Mouse (Mus musculus): ENCODE data around the gene Prss35.

The Prss35 gene

DNA sequence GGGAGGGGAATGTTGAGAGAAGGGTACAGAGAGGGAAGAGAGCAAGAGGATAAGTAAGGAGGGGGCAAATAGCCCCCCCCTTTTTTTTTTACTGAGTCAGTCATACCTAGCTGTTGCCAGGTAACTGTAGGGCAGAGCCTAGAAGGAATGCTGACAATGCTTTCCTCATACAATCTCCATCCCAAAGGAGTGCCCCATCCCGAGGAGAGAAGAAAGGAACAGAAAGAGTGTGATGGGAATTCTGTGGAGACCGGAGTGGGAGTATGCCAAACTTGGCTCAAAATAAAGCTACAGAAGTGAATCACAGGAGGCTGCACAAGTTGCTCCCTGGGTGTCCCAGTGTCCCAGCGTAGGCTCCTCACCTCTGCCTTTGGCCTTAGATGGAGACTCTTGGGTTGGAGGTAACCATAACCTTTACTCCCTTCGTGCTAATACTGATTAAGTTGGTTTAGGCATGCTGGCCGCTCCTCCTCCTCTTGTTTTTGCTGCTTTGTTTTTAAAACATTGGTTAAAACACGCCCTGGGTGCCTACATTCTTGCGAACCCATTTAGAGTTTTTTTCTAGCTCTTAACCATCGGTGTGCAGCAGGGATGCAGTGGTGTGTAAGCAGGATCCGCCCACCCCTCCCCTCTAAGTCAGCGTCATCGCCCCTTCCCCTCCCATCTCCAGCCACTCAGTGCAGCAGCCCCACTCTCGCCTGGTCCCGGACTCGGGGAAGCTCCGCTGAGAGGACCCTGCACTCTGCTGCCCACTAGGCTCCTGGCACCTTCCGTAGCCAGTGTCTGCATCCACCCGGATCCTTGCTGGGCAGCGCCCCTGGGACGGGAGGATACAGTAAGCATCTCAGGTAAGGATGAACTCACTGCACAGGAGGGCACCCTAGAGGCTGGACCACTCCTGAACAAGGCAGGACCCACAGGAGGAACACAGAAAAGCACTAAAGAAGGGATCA is at the start of gene Prss35:
TSS of gene Prss35 (plus strand) at position 691 of the 953 bp plus-strand sequence.
- peak; percentile 42 for DNase-seq

DNA sequence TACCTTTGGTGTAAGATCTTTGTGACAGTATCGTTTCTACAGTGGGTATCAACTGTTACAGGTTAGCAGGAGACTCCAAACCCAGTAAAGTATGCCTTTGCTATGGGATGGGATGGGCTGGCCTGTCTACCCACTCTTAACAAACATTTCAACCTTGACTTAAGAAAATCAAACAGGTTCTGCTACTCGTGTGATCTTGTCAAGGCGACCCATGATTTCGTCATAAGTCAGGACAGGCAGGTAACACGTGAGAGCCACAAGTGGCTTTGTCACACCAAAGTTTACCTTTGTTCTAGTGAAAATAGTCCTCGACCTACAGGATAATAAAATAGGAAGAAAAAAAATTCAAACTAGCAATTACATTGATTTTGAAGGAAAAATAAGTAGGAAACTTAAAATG is 49.5 kb upstream of the Prss35 start:
- no peak for DNase-seq

DNA sequence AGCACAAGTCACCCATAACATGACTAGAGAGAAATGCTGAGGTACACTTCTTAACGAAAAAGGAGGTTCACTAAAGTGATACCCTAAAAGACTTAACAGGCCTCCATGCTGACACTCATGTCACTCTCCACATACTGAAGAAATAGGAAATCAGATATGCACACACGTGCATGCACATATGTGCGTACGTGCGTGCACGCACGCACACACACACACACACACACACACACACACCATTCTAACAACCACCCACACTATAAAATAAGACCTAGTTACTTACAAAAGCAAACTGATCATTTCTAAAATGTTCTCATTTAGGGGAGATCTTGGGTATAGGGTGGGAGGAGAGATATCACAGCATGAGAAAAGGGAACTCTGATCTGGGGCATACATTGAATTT is 48.8 kb upstream of the Prss35 start:
- no peak for DNase-seq

DNA sequence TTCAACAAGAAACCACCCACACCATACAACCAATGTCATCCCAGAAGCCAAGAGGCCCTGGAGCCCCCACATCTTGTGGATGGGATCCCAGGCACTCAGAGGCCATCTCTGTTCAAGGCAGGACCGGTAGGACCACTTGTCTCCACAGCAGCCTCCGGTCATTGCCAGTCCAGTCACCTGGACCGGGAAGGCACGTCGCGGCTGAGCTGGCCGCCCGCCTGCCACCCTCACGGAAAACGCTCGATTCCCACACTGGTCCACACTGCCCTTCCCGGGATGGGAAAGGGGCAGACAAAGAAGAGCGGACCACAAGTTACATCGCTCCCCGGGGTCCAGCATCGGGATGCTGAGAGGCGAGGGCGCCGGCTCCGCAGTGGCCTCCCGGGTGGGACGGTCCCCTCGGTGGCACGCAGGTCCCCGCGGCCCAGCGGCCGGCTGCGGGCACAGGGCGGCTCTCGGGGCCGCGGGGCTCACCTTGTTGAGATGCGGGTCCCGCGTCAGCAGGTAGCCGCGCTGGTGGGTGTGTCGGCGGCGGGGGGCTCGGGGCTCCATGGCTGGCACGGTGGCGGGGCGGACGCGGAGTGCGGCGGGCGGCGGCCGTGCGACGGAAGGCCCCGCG is 48.1 kb upstream of the Prss35 start:
- peak; percentile 46 for DNase-seq

DNA sequence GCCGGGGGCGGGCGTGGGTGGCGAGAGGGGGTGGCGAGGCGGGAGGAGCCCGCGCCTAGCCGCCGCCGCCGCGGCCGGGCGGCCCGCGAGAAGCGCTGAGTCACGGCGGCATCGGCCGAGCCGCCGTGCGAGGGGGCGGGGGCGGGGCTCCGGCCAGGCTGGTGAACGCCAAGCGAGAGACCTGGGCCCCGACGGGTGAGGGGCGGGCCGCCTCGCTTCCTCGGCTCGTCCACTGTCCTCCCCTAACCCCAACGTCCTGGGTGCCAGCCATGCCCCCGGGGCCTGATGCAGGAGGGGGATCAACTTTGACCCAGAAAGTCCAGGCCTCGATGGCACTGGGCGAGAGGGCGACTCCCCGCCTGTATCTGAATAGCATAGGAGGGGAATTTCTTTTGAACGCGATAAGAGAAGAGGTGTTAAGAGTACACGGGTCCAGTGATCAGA is 47.6 kb upstream of the Prss35 start, which contains the start of gene Me1:
TSS of gene Me1 (minus strand) at position 136 of the 444 bp plus-strand sequence.
- no peak for DNase-seq

DNA sequence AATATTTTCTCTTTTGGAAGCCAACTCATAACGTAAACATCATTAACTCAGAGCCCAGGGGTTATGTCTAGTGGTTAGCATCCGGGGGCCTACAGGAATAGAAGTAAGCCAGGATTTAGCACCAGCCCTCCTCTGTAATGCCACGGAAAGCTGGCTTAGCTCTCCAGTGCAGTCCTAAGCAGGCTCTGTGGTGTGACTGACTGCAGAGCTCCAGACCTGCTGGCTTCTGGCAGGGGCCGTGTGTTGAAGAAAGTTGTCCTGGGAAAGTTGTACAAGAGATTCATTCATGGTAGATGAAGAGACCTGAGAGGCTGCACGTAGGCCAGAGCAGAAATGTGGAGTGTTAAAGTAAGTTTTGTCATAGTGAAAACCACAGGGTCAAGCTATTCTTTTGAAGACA is 42.2 kb upstream of the Prss35 start:
- DNase-seq: no peak

DNA sequence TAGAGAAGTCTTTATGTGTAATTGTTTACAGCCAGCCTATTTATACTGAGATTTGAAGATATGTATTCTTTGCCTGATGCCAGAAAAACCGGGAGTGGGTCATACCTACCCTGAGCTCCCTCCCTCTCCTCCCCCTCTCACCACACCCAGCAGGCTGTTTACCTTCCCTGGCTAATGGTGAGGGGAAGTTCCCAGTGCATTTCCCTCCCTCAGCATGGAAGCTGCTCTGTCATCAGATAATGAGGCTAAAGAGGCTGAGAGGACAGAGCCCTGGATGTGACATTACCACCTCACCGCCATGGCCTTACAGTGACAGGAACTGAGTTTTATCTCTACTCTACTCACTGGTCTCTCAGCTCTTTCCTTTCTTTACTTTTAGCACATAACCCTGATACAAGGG is 41.6 kb upstream of the Prss35 start:
- DNase-seq: no peak

DNA sequence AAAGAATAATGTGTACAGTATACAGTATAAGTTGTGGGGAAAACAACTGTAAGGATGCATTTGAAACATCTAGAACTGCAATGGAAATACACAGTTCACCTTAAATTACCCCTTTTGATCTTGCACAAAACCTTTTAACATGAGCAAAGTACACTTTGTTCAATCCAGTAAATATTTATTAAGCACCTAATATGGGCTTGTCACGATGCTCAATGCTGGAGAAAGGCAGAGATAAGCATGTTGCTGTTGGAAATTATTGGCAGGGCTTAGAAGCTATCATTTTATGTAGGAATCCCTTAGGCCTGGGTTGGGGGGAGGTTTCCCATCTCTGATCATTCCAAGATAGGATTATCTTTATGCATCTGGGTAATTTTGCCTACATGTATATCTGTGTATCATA is 36.0 kb upstream of the Prss35 start:
- no peak for DNase-seq

DNA sequence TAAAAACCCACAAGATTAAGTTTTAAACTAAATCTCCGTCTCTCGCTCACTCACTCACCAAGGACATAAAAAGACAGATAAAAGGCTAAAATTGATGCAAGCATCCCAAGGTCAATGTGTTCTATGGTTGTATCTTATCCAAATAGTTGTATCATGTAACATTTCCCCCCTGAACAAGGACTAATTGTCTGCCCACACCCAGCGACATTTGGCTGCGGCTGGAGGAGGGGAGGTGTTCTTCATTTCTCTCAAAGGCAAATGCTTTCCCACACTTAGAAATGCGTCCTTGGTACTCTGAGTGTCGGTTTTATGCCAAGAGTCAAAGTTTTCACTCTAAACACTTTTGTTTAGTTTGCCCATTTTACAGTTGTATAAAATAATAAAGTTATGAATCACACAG is 34.5 kb upstream of the Prss35 start:
- DNase-seq: no peak

DNA sequence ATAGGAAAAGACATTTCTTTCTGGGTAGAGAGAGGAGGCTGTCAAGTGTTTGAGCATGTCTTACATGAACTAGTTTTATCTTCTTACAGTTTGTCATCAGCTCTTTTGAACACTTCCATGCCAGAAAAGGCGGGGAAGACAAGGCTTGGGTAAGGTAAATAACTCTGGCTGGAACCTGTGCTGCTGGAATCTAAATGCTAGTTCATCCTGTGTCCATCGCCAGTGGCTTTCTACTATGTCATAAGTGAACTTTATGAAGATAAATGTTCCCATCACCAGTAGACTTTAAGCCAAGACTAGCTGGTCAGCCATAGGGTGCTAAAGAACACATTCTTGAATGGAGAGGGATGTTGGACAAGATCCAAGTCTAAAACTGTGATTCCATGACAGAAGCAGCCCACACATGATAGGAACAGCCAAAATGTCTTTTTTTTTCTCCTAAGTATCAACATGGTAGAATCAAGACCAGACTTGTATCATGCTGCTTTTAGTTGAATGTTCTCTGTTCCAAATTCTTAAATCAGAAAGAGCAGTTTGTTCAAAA is 33.3 kb upstream of the Prss35 start:
- no peak for DNase-seq

DNA sequence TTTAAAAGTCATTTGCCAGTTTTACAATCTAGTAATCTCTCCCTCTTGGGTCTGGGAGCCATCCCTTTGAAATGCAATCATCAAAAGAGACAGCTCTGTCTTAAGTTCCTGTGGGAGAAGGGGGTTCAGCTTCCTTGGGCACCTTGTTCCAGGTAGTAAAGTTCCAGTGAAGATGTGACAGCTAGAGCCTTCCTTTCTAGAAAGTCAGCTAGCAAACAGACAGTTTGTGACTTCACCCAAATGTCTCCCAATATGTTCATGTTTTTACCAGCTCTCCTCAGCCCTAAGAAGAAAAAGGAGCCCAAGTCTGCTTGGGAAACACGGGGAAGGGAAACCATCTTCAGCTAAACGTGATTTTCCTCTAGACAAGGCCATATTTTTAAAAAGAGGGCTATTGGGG is 30.8 kb upstream of the Prss35 start:
- DNase-seq: no peak

DNA sequence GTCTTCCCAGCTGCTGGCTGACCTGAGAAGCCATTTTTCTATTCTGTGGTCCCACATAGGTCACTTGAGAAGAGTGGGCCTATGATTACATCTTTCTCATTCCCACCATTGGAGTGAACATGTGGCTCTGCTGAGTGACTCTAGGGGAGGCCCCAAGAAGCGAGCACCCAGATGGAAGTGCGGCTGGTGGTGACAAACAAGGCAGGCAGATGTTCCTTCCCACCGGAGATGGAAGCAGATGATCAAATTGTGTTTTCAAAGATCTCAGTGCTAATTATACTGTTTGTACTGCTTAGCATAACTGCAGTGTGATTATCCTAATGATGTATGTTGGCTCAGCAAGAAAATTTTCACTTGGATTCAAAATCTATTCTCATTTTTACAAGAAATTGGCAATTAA is 29.4 kb upstream of the Prss35 start:
- no peak for DNase-seq

DNA sequence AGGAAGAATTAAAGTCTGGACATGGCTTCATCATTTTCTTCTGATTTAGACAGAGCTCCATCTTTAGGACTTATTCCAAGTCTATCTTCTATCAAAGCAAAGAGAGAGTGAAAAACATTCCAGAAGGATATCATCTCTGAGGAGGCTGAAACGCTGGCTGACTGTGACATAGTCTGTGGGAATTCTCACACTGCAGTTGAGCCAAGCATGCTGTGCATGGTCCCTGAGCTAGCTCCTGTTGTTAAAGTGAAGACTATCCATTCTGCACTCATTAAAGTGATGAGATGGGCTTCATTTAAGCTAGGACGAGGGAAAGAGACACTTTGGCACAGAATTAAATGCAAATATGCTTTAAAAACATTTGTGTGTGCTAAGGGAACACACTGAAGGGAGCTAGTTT is 26.9 kb upstream of the Prss35 start:
- no peak for DNase-seq

DNA sequence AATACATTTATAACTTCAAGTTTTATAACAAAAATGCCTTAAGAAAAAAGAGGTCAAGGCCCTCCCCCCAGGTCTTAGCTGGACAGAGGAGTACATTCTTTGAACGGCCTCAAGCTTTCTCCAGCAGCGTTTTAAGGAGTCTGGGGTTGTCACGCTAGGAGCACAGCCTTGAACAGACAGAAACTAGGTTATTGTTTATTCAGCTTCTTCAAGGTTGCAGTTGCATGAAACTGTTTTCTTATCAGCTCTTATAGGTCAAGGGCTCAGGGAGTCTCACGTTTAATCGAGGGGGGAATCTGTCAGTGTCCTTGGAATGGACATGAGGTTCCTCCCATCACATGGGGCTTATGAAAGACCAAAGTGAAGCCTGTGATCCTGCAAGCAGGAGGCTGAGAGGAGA is 26.3 kb upstream of the Prss35 start:
- DNase-seq: no peak

DNA sequence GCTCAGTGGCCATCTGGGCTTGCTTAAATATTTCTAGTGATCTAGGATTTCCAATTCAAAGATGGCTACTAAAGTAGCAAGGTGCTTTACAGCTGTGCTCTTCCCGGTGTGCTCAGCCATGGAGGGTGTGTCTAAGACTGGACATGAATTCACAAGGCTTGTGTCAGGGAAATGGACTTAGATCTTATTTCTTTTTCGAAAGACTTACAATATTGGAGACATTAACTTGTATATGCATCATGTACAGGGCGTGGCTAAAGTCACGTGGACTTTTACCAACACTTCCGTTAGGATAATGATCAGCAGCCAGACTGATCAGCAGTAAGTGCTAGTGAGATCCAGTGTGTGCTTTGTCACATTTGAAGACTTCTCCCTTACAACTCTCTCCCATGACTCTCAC is 23.2 kb upstream of the Prss35 start:
- DNase-seq: no peak

DNA sequence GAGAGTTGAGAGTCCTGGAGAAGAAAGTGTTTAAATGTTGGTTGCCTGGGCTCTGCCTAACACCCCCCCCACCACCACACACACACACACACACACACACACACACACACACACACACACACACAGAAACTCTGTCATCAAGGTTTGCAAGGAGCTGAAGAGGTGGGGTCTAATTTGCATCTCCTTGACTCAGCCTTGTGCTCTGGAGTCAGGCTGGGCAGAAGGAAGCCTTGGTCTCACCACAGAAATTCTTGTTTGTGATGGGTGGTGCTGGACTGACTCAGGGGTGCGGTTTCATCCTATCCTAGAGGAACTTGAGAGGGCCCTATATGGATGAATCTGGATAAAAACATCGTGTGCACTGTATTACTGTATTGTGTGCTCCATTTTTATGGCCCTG is 22.7 kb upstream of the Prss35 start:
- DNase-seq: no peak

DNA sequence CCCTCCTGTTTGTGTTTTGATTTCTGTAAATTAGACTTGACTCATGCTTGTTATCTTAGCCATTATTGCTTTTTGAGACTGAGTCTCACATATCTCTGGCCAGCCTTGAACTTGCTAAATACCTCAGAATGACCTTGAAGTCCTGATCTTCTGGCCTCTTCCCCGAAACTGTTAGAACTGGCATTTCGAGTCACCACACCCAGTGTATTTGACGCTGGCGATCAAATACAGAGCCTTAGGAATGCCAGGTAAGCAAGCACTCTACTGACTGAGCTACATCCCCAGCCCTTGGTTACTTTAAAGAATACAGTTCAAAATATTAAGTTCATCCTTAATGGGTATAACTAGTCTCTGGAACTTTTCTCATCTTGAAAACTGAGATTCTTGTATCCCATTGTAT is 18.4 kb upstream of the Prss35 start:
- no peak for DNase-seq

DNA sequence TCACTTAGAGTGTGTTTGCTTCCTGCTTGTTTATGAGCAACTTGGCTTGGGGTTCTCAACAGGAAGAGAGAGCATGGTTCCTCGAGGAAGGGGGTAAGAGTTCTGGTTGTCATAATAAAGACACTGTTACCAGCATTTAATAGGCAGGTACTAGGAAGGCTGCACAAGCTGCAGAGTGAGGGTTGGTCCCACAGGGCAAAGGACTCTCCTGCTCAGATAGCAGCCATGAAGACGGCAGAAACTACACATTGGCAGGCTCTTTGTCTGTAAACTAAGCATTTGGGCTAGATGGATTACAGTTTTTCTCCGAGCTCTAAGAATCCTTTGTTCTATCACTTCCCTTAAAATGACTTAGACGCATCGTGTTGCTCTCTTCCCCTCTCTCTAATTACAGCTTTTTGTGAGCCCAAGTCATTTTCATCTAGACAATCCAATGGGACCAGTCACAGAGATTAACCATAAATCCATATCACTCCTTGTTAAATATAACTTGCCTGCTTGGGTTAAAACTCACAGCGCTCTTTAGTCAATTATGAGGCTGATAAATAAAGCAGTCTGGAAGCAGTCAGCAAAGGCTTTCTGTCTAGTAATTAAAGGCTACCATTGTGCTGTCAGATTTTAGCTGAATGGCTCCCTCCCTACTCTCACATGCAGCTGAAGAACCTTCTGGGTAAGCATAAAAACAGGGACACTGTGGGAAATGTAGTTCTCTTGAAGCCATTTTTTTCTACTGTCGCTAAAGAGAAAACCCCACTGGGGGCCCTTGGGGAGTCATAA is 17.7 kb upstream of the Prss35 start:
- peak; percentile 10 for DNase-seq

DNA sequence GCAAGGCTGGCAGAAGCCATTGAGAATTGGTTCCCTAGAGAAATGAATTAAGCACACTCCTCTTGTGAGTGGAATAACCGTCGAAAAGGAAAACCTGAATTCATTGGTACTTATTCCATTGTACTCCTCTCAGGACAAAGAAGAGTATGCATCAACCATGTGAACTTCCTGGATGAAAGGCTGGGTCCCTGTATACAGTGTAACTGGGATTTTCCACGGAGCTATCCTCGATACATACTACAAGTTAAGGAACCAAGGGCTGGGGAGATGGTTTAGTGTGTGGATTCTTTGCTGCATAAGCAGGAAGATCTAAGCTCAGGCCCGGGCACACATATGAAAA is 17.1 kb upstream of the Prss35 start:
- no peak for DNase-seq

DNA sequence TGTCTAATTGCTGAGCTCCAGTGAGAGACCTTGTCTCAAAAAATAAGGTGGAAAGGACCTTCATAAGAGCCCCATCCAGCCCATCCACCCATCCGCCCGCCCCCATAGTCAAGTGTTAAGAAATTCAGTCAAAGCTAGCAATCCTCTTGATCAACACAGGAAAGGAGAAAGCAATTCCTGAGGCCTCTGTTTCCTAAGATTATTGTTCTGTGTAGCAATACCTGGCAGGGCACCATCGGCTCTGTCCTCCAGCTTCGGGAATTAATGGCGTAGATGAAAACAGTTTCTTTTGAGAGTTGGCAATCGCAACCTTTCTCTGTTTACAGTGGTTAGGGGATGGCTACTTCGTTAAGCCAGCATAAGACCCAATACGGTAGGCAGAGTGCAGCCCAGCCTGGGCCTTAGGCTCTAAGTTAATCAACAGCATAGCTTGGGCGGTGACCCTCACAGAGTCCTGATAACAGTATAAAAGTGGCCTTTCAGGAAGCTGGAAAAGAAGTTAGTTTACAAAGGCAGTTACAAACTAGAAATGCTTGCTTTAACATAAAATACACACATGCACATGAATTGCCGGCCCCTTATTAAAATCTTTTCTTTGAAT is 15.1 kb upstream of the Prss35 start:
- DNase-seq: no peak

DNA sequence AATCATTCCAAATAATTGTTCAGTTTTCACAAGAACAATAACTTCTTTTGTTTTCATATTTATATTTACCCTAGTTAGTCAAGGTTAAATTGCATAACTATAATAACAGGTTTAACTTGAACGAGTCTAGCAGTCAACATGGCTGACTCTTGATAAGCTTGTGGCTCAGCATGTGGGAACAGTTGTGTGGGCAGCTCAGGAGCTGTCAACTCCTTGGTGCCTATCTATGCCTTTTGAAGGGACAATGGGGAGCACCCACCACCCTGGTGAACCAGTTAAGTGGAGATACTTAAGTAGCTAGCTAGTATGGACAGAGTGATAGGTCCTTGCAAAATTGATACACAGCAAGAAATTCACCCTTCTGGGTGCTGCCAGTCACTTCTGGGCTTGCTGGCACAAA is 14.4 kb upstream of the Prss35 start:
- no peak for DNase-seq

DNA sequence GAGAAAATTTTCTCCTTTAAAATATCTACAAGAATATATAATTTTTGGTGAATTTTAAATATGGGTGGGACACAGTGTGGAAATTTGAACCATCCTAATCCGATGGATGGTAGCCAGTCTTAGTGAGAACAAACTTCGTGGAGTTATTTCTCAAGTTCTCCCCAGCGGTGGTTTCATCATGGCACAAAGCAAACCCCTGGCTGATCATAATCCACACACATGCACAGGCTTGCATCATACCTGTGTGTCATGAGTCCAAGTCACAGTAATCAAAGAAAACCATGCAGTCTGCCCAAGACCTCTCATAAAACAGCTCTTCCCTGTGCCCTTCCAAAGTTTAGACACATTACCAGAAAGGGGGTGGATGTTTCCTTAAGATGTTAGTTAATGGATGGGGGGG is 13.6 kb upstream of the Prss35 start:
- DNase-seq: no peak

DNA sequence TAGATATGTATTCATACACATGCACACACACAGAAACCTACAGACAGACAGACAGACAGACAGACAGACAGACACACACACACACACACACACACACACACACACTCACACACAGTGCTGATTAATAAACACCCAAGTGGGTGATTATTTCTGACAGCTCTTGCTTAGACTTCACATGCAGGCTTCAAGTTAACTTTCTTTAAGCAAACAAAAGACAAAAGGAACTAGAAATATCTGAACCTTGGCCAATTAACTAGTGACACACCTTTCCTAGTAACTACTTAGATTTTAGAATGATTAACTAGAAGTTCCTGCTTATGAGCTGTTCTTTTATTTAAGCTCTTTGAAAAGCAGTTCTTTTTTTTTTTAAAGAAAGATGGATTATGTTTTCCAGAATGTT is 9.1 kb upstream of the Prss35 start:
- DNase-seq: no peak

All from right cerebral cortex, postnatal 4 days (tissue).